Mouse (Mus musculus) fat pad, adult 2 months (tissue): ENCODE measurements around the gene Filip1l.

Experiments used
- DNase-seq: peaks from one replicate; pipeline ENCODE4 v3.0.0-alpha.2; 2011; ENCODE audit warnings: low read depth, low spot score; ENCODE audit errors: extremely low read depth

Filip1l gene

GRCm38 (mm10) chr16:57525046-57525445 lies 172.2 kb downstream of the Filip1l start:
- no peak for DNase-seq

- DNase-seq, result no peak
Measured at GRCm38 (mm10) chr16:57525476-57525875, 172.6 kb downstream of the Filip1l start.

GRCm38 (mm10) chr16:57526893-57527292 lies 174.0 kb downstream of the Filip1l start:
- no peak for DNase-seq

- no peak for DNase-seq
Measured at GRCm38 (mm10) chr16:57528457-57528856, 175.6 kb downstream of the Filip1l start.

- DNase-seq, result no peak
Measured at GRCm38 (mm10) chr16:57530547-57530946, 177.7 kb downstream of the Filip1l start.

- DNase-seq, result no peak
Measured at GRCm38 (mm10) chr16:57532081-57532493, 179.2 kb downstream of the Filip1l start.

GRCm38 (mm10) chr16:57534365-57534764 lies 181.5 kb downstream of the Filip1l start:
- no peak for DNase-seq

GRCm38 (mm10) chr16:57534811-57535210 lies 181.9 kb downstream of the Filip1l start:
- DNase-seq, result no peak

GRCm38 (mm10) chr16:57536511-57536910 lies 183.6 kb downstream of the Filip1l start:
- DNase-seq, result no peak

GRCm38 (mm10) chr16:57543243-57543642 lies 190.3 kb downstream of the Filip1l start:
- DNase-seq, result no peak

GRCm38 (mm10) chr16:57544441-57544840 lies 191.5 kb downstream of the Filip1l start:
- DNase-seq, result no peak

- DNase-seq, result no peak
Measured at GRCm38 (mm10) chr16:57546355-57546754, 193.5 kb downstream of the Filip1l start.

GRCm38 (mm10) chr16:57548608-57549007 lies 195.7 kb downstream of the Filip1l start:
- DNase-seq, result no peak

- no peak for DNase-seq
Measured at GRCm38 (mm10) chr16:57549061-57550037, 196.5 kb downstream of the Filip1l start.

- no peak for DNase-seq
Measured at GRCm38 (mm10) chr16:57550088-57550487, 197.2 kb downstream of the Filip1l start.

- DNase-seq, result no peak
Measured at GRCm38 (mm10) chr16:57550817-57551216, 197.9 kb downstream of the Filip1l start.

- no peak for DNase-seq
Measured at GRCm38 (mm10) chr16:57551617-57552016, 198.7 kb downstream of the Filip1l start.

- no peak for DNase-seq
Measured at GRCm38 (mm10) chr16:57552709-57553108, 199.8 kb downstream of the Filip1l start.

- DNase-seq, result no peak
Measured at GRCm38 (mm10) chr16:57553235-57553634, 200.3 kb downstream of the Filip1l start.

GRCm38 (mm10) chr16:57554886-57555400 lies 202.1 kb downstream of the Filip1l start:
- DNase-seq, result no peak

- DNase-seq, result no peak
Measured at GRCm38 (mm10) chr16:57555667-57556066, 202.8 kb downstream of the Filip1l start.

- DNase-seq, result no peak
Measured at GRCm38 (mm10) chr16:57556244-57556643, 203.4 kb downstream of the Filip1l start.
